Mouse (Mus musculus) E14TG2a.4 (cell line): ENCODE results near the gene Zfp148.
"Not testable (repeated sequence)": the region's sequence is repeated elsewhere in the genome, so short reads cannot be mapped to it uniquely, and the experiment has no call there.

Experiments
- H3K27me3 ChIP-seq: 2 replicates; pipeline ENCODE4 v1.6.1; 2014; ENCODE audit warnings: low read length, control low read depth; ENCODE audit not compliant: insufficient read depth
- H3K36me3 ChIP-seq: 2 replicates; pipeline ENCODE4 v1.6.1; 2014; ENCODE audit warnings: low read length, control low read depth; ENCODE audit not compliant: insufficient read depth
- H3K4me1 ChIP-seq: replicated peaks from 2 replicates; pipeline ENCODE4 v1.6.1; 2014; ENCODE audit warnings: low read depth, low read length, control low read depth
- H3K4me3 ChIP-seq: replicated peaks from 2 replicates; pipeline ENCODE4 v1.5.1; 2014; ENCODE audit warnings: mild to moderate bottlenecking, low read length
- H3K9me3 ChIP-seq: 2 replicates; pipeline ENCODE4 v1.6.1; 2014; ENCODE audit warnings: low read length, control low read depth
- CTCF ChIP-seq: conservative IDR thresholded peaks from 2 replicates; pipeline ENCODE4 v1.5.1; 2014; ENCODE audit warnings: low read length
- NANOG ChIP-seq: IDR thresholded peaks from 2 replicates; pipeline ENCODE4 v1.6.1; 2014; ENCODE audit warnings: borderline replicate concordance, low read length, mixed read lengths
- POU5F1 ChIP-seq: IDR thresholded peaks from 2 replicates; pipeline ENCODE4 v1.6.1; 2014; ENCODE audit warnings: low read length, borderline replicate concordance

Gene Zfp148

DNA sequence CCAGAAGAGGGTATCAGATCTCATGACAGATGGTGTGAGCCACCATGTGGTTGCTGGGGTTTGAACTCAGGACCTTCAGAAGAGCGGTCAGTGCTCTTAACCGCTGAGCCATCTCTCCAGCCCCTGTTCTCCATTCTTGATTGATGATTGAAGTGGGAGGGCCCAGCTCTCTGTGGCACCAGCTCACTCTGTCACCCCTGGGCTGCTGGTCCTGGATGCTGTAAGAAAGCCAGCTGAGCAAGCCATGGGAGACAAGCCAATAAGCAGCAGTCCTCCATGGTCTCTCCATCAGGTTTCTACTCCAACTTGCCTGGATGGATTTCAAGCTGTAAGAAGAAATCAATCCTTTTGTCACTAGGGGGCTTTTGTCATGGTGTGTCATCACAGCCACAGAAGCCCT, 7.3 kb upstream of the Zfp148 start:
- H3K36me3 ChIP-seq: peaks cover 7% of the 10 kb centered on the region
- TF ChIP-seq CTCF (no peak), POU5F1 (no peak), NANOG (no peak)
- no peak overlapping the region for H3K4me3 ChIP-seq
- H3K27me3 ChIP-seq: no peaks in the 10 kb centered on the region
- peaks cover 49% of the 10 kb centered on the region for H3K4me1 ChIP-seq
- H3K9me3 ChIP-seq: no peaks in the 10 kb centered on the region

DNA sequence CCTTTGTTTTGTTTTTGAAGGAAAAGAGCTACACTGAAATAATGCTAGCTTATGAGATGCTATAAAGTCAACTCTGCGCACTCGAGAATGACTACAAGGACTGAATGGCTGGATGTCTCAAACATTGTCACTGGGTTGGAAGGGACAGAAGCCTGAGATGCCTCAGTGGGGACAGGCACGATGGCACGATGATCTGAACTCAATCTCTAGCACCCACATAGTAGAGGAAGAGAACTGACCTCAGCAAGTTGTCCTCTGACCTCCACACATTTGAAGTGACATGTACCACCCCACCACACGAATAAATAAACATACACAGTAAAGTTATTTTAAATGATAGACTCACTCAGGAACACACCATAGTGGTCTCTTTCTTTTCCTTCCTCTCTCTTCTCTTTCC, 4.4 kb upstream of the Zfp148 start:
- Histone ChIP-seq H3K9me3 (no peaks in the 10 kb centered on the region; the same call in 1 of the 2 replicates), H3K36me3 (peaks cover 14% of the 10 kb centered on the region), H3K27me3 (no peaks in the 10 kb centered on the region), H3K4me1 (peaks cover 35% of the 10 kb centered on the region), H3K4me3 (no peak overlapping the region)
- TF ChIP-seq POU5F1 (no peak), NANOG (no peak), CTCF (no peak)

- Histone ChIP-seq H3K9me3 (no peaks in the 10 kb centered on the region; the same call in 1 of the 2 replicates), H3K27me3 (no peaks in the 10 kb centered on the region), H3K4me3 (peak overlapping the region; percentile 90), H3K36me3 (peaks cover 17% of the 10 kb centered on the region), H3K4me1 (peaks cover 48% of the 10 kb centered on the region)
- TF ChIP-seq POU5F1 (no peak), NANOG (peak; percentile 19; the same call in 1 of the 2 replicates)
Measured at GRCm38 (mm10) chr16:33379219-33379943, 1.3 kb upstream of the Zfp148 start.

DNA sequence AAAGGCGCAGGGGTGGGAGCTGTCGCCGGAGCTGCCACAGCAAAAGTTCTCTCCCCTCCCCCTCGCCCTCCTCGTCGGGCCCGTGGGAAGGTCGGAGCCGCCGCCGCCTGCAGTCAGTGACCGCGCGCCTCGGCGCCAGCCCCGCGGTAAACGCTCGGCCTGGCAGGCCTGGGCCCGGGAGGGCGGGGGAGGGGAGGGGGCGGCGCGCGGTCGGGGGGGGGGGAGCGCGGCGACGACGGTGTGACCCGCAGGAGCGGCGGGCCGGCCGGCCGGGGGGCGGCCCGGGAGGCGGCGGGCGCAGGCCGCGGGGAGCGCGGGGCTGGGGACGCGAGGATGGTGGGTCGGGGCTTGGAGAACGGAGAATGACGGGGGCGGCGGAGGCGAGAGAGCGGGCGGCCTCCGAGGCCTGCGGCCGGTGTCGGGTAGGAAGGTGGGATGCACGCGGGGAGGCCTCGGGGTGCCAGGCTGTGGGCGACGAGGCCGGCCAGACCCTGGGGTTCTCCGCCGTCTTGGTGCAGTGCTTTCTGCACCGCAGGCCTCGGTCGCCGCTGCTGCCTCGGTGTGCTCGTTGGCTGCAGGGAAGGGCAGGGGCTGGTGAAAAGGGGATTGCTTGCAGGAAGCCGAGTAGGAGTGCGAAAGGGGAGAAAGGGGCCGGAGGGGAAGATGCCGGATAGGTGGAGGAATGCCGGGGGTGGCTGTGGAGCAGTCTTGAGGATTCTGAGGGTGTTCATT, 412 bp downstream of the Zfp148 start:
- Histone ChIP-seq H3K9me3 (no peaks in the 10 kb centered on the region; the same call in 1 of the 2 replicates), H3K4me1 (peaks cover 56% of the 10 kb centered on the region), H3K27me3 (no peaks in the 10 kb centered on the region), H3K36me3 (peaks cover 17% of the 10 kb centered on the region), H3K4me3 (peak overlapping the region; percentile 90)
- no peak for TF ChIP-seq CTCF
- TF ChIP-seq POU5F1: no peak
- no peak for TF ChIP-seq NANOG

- Histone ChIP-seq H3K27me3 (no peaks in the 10 kb centered on the region), H3K4me1 (peaks cover 63% of the 10 kb centered on the region), H3K9me3 (no peaks in the 10 kb centered on the region; the same call in 1 of the 2 replicates), H3K4me3 (peak overlapping the region; percentile 90), H3K36me3 (peaks cover 17% of the 10 kb centered on the region)
- TF ChIP-seq NANOG (no peak), POU5F1 (no peak), CTCF (no peak)
Measured at GRCm38 (mm10) chr16:33381614-33382245, 1.1 kb downstream of the Zfp148 start.

DNA sequence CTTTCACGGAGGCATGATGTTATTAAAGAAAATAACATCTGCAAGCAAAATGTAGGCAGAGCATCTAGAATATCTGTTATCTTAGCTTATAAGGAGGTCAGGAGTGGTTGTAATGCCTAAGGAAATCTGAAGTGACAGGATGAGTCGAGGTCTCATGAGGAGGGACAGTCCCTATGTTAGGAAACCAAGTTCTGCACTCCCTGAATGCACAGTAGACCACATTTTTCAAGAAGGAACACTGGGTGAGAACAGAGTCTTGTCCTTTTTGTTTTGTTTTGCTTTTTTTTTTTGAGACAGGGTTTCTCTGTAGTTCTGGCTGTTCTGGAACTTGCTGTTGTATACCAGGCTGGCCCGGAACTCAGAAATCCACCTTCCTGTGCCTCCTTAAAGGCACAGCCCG, 1.7 kb downstream of the Zfp148 start:
- Histone ChIP-seq H3K36me3 (peaks cover 17% of the 10 kb centered on the region), H3K4me3 (peak overlapping the region; percentile 90), H3K9me3 (no peaks in the 10 kb centered on the region; the same call in 1 of the 2 replicates), H3K27me3 (no peaks in the 10 kb centered on the region), H3K4me1 (peaks cover 69% of the 10 kb centered on the region)
- TF ChIP-seq NANOG (no peak), CTCF (no peak), POU5F1 (no peak)

DNA sequence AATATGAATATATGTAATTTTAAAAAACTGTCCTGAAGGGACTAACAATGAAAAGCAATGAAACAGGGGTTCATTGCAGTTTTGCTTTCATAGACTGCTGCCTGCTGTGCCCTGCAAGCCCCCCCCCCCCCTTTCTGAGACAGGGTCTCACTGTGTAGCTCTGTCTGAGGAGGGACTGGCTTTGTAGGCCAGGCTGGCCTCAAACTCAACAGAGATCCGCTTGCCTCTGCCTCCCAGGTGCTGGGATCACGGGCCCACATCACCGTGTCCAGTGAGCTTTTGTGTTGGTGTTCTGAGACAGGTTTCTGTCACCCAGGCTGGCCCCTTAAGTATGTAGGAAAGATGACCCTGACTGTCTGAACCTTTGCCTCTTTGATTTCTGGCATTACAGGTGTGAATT, 2.9 kb downstream of the Zfp148 start:
- no peak overlapping the region for H3K4me3 ChIP-seq
- H3K27me3 ChIP-seq: no peaks in the 10 kb centered on the region
- H3K36me3 ChIP-seq: peaks cover 9% of the 10 kb centered on the region
- TF ChIP-seq NANOG (no peak), CTCF (no peak), POU5F1 (no peak)
- peaks cover 62% of the 10 kb centered on the region for H3K4me1 ChIP-seq
- no peaks in the 10 kb centered on the region; the same call in 1 of the 2 replicates for H3K9me3 ChIP-seq

DNA sequence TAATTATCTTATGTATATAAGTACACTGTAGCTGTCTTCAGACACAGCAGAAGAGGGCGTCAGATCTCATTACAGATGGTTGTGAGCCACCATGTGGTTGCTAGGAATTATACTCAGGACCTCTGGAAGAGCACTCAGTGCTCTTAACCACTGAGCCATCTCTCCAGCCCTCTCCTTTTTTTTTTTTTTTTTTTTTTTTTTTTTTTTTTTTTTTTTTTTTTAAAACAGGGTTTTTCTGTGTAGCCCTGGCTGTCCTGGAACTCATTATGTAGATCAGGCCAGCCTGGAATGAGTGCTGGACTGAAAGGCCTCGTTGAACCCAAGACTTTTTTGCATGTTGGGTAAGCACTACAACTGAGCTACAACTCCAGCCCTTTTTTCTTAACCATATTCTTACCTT, 3.4 kb downstream of the Zfp148 start:
- not testable (repeated sequence) for H3K9me3 ChIP-seq, H3K36me3 ChIP-seq

More for the DNA sequence above, 3.4 kb downstream of the Zfp148 start:
- not testable (repeated sequence) for H3K27me3 ChIP-seq, H3K4me3 ChIP-seq
- H3K4me1 ChIP-seq: peaks cover 59% of the 10 kb centered on the region
